Mouse (Mus musculus) myocyte (in vitro differentiated cells): Measurements from ENCODE around the gene Pax6. TPM values are rescaled to one million over a fixed set of nuclear protein-coding genes. Genes with fewer than 3 reads are reported as not detected.

Experiments
- H3K27me3 ChIP-seq: one replicate; pipeline ENCODE4 v1.6.1; 2011; ENCODE audit not compliant: control insufficient read depth, insufficient read depth, insufficient read length
- H3K36me3 ChIP-seq: one replicate; pipeline ENCODE4 v1.6.1; 2011; ENCODE audit not compliant: control insufficient read depth, insufficient read depth
- H3K4me2 ChIP-seq: one replicate; pipeline ENCODE4 v1.6.1; 2011; ENCODE audit warnings: low read depth, control low read depth
- H3K4me3 ChIP-seq: one replicate; pipeline ENCODE4 v1.5.1; 2011; ENCODE audit warnings: mild to moderate bottlenecking, control low read depth, moderate library complexity
- H3K79me2 ChIP-seq: one replicate; pipeline ENCODE4 v1.6.1; 2011; ENCODE audit not compliant: control insufficient read depth, insufficient read depth
- H3ac ChIP-seq: one replicate; pipeline ENCODE4 v1.6.1; 2011; ENCODE audit not compliant: control insufficient read depth, insufficient read length
- CEBPB ChIP-seq: IDR thresholded peaks from 2 replicates; pipeline ENCODE4 v1.6.1; 2011; ENCODE audit warnings: mild to moderate bottlenecking, moderate library complexity; ENCODE audit not compliant: poor library complexity, insufficient read depth, severe bottlenecking
- E2F4 ChIP-seq: IDR thresholded peaks from one replicate; pipeline ENCODE4 v1.6.1; 2011; ENCODE audit warnings: mild to moderate bottlenecking, control low read depth, moderate library complexity; ENCODE audit not compliant: insufficient read depth
- MAX ChIP-seq: IDR thresholded peaks from one replicate; pipeline ENCODE4 v1.6.1; 2011; ENCODE audit warnings: low read depth, mild to moderate bottlenecking, control low read depth
- MYOD1 ChIP-seq, 3 experiments: IDR thresholded peaks; one replicate each; pipeline ENCODE4 v1.6.1; 2011; ENCODE audit warnings: control low read depth in 2 of 3, low read depth in 2 of 3, mild to moderate bottlenecking in 2 of 3, moderate library complexity in 1 of 3; ENCODE audit not compliant: insufficient read length in 2 of 3, control insufficient read depth in 1 of 3
- MYOG ChIP-seq, 3 experiments: IDR thresholded peaks; one replicate each; pipeline ENCODE4 v1.6.1; 2011; ENCODE audit warnings: control low read depth in 2 of 3, low read depth in 2 of 3, mild to moderate bottlenecking in 2 of 3; ENCODE audit not compliant: insufficient read length in 2 of 3, control insufficient read depth in 1 of 3, insufficient read depth in 1 of 3
- POLR2A ChIP-seq: IDR thresholded peaks from one replicate; pipeline ENCODE4 v1.6.1; 2011; ENCODE audit warnings: low read depth, mild to moderate bottlenecking, control low read depth, moderate library complexity; ENCODE audit not compliant: insufficient read length
- POLR2AphosphoS2 ChIP-seq: IDR thresholded peaks from one replicate; pipeline ENCODE4 v1.6.1; 2011; ENCODE audit warnings: low read depth, control low read depth; ENCODE audit not compliant: insufficient read length
- REST ChIP-seq: IDR thresholded peaks from one replicate; pipeline ENCODE4 v1.6.1; 2011; ENCODE audit warnings: mild to moderate bottlenecking, control low read depth, moderate library complexity; ENCODE audit not compliant: insufficient read depth, insufficient read length
- SRF ChIP-seq: IDR thresholded peaks from one replicate; pipeline ENCODE4 v1.6.1; 2011; ENCODE audit warnings: low read depth; ENCODE audit not compliant: control insufficient read depth, insufficient read length
- TCF12 ChIP-seq: IDR thresholded peaks from one replicate; pipeline ENCODE4 v1.6.1; 2011; ENCODE audit warnings: mild to moderate bottlenecking, control low read depth; ENCODE audit not compliant: poor library complexity, insufficient read depth, severe bottlenecking
- TCF3 ChIP-seq: IDR thresholded peaks from one replicate; pipeline ENCODE4 v1.6.1; 2011; ENCODE audit warnings: low read depth, control low read depth; ENCODE audit not compliant: insufficient read length
- USF1 ChIP-seq: IDR thresholded peaks from one replicate; pipeline ENCODE4 v1.6.1; 2011; ENCODE audit warnings: low read depth, mild to moderate bottlenecking, control low read depth, moderate library complexity
- polyA plus RNA-seq: library from polyadenylated mRNA; unstranded; fragments of >200 nt; fragmentation: generic; extraction: Trizol; gene quantifications from one replicate; pipeline ENCODE4 v1.2.1, GENCODE M21; 2012; ENCODE audit warnings: missing spikeins

Pax6 gene
- polyA plus RNA-seq, 1 experiment: 0.37 TPM

DNA sequence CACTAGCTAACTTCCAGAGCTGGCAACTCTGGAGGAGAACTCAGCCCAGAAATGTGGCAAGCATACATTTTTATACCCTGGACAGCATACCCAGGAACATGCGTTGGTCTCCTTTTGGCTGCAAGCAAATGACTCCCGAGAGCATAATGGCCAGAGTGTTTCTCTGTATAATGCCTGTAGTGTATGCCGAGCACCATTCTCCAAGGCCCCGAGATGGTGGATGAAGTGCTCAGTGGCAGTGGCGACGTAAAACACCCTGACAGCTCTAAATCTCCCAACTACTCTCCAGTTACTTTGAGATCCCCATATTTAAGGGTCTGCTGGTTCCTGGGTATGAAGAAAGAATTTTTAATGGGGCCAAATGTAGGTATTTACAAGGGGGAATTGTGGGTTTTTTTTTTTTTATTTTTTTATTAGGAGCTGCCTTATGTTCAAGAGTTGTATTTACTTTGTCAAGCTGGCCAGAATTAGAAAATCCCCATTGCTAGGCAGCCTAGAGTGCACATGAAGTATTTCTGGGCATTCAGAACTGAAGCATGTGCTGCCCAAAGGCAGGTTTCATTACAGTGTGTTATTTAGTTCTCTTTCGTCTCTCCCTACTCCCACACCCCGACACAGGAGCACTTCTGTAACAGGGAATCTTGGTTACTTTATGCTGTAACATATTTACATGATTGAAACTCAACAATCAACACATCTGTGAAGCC, 46.9 kb downstream of the Pax6 start:
- no peaks in the 10 kb centered on the region for H3K79me2 ChIP-seq
- H3K36me3 ChIP-seq: no peaks in the 10 kb centered on the region
- no peak overlapping the region for H3K4me2 ChIP-seq
- H3K27me3 ChIP-seq: no peaks in the 10 kb centered on the region
- H3K4me3 ChIP-seq: no peak overlapping the region
- no peak overlapping the region for H3ac ChIP-seq
- TF ChIP-seq POLR2AphosphoS2: no peak
- TF ChIP-seq REST: no peak
- TF ChIP-seq MYOG (IDR thresholded peaks at IDR 0.05; ENCODE audit: control insufficient read depth in 1 of 3, insufficient read depth in 1 of 3, insufficient read length in 2 of 3, low read depth in 2 of 3): no peak
- TF ChIP-seq TCF3: no peak
- no peak for TF ChIP-seq MYOD1 (IDR thresholded peaks at IDR 0.05; ENCODE audit: control insufficient read depth in 1 of 3, insufficient read length in 2 of 3, low read depth in 2 of 3)
- TF ChIP-seq SRF: no peak
- no peak for TF ChIP-seq CEBPB
- TF ChIP-seq POLR2A: no peak
- no peak for TF ChIP-seq TCF12
- no peak for TF ChIP-seq MAX
- no peak for TF ChIP-seq E2F4
- TF ChIP-seq USF1: no peak

DNA sequence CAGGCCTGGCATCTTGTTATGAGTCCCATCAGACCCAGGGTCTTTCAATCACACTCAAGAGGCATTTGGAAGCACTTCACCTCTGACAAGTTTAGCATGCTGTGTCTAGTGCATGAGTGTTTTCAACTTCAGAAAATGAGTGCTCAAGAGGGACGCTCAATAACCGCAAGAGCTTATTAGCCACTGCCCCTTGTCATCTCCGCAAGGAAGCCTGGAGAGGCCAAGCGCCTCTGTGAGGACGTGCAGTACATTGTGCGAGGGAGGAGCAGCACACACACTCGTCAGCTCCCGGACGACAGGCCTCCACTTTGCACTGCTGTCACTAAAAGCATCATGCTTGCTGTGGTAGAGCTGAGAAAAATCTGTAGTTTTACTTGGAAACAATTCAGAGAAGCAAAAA, 58.0 kb downstream of the Pax6 start:
- Histone ChIP-seq H3K4me2 (no peak overlapping the region), H3K36me3 (no peaks in the 10 kb centered on the region), H3K4me3 (no peak overlapping the region), H3K79me2 (no peaks in the 10 kb centered on the region), H3ac (no peak overlapping the region), H3K27me3 (no peaks in the 10 kb centered on the region)
- TF ChIP-seq SRF (no peak), CEBPB (no peak), E2F4 (no peak), TCF3 (no peak), USF1 (no peak), MAX (no peak), TCF12 (no peak), REST (no peak), MYOD1 (IDR thresholded peaks at IDR 0.05; ENCODE audit: control insufficient read depth in 1 of 3, insufficient read length in 2 of 3, low read depth in 2 of 3) (no peak), POLR2A (no peak), POLR2AphosphoS2 (no peak), MYOG (IDR thresholded peaks at IDR 0.05; ENCODE audit: control insufficient read depth in 1 of 3, insufficient read depth in 1 of 3, insufficient read length in 2 of 3, low read depth in 2 of 3) (no peak)

DNA sequence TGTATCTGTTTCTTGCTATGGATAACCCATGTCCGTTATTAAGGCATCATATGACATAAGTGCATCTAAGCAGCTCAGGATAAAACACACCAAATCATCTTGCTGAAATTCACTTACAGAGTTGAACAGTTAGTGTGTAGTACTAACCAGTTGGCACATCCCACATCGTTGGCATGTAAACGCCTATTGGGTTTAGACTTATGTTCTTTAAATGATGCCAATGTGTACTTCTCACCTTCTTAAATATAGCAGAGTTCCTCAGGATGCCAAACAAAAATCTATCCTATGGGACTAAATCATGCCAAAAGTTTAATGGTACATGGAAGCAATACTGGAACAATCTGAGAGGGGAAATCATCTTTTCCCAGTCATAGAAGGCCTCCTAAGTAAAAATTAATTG, 62.0 kb downstream of the Pax6 start:
- Histone ChIP-seq H3K4me3 (no peak overlapping the region), H3K79me2 (no peaks in the 10 kb centered on the region), H3K36me3 (no peaks in the 10 kb centered on the region), H3K27me3 (no peaks in the 10 kb centered on the region), H3ac (no peak overlapping the region), H3K4me2 (no peak overlapping the region)
- TF ChIP-seq CEBPB (no peak), MYOD1 (IDR thresholded peaks at IDR 0.05; ENCODE audit: control insufficient read depth in 1 of 3, insufficient read length in 2 of 3, low read depth in 2 of 3) (no peak), TCF3 (no peak), TCF12 (no peak), E2F4 (no peak), REST (no peak), MYOG (IDR thresholded peaks at IDR 0.05; ENCODE audit: control insufficient read depth in 1 of 3, insufficient read depth in 1 of 3, insufficient read length in 2 of 3, low read depth in 2 of 3) (no peak), POLR2A (no peak), SRF (no peak), MAX (no peak), USF1 (no peak), POLR2AphosphoS2 (no peak)

DNA sequence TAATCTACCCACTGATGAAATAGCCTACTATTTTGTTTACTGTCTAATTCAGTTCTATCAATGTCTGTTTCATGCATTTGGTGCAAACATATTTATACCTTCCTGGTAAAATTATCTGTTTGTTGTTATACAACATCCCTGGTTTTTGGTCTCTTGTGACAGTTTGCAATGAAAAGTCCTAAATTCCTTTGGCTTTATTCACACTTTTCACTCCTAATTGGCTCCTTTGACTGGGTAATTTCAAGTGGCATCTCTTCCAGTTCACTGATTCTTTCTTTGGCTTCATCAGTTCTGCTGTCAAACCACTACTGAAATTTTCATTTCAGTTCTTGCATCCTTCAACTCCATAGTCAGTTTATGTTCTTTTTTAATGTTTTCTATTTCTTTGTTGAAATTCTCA, 67.5 kb downstream of the Pax6 start:
- Histone ChIP-seq H3K4me3 (no peak overlapping the region), H3K4me2 (no peak overlapping the region), H3ac (no peak overlapping the region), H3K36me3 (no peaks in the 10 kb centered on the region), H3K79me2 (no peaks in the 10 kb centered on the region), H3K27me3 (no peaks in the 10 kb centered on the region)
- TF ChIP-seq E2F4 (no peak), POLR2A (no peak), MYOG (IDR thresholded peaks at IDR 0.05; ENCODE audit: control insufficient read depth in 1 of 3, insufficient read depth in 1 of 3, insufficient read length in 2 of 3, low read depth in 2 of 3) (no peak), MYOD1 (IDR thresholded peaks at IDR 0.05; ENCODE audit: control insufficient read depth in 1 of 3, insufficient read length in 2 of 3, low read depth in 2 of 3) (no peak), POLR2AphosphoS2 (no peak), SRF (no peak), USF1 (no peak), TCF12 (no peak), TCF3 (no peak), MAX (no peak), REST (no peak), CEBPB (no peak)

DNA sequence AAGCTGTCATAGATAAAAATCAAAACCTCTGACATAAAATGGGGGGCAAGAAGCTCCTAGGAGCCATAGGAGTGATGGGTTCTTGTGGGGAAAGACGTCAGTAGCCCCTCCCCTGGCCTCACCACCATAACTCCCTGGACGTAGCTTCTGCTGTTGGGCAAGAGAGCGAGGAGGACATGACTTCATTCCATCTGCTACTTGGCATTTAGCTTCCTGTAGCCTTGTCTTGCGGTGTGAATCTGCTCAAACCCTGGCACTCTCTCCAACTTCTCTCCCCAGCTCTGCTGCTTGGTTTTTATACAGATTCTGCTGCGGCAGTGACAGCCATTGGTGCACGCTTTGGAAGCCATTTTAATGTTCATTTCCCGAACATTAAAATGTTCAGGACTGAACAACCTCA, 78.2 kb downstream of the Pax6 start:
- Histone ChIP-seq H3ac (no peak overlapping the region), H3K4me3 (no peak overlapping the region), H3K4me2 (no peak overlapping the region), H3K79me2 (no peaks in the 10 kb centered on the region), H3K36me3 (no peaks in the 10 kb centered on the region), H3K27me3 (no peaks in the 10 kb centered on the region)
- TF ChIP-seq MAX (no peak), TCF3 (no peak), SRF (no peak), TCF12 (no peak), POLR2A (no peak), MYOD1 (IDR thresholded peaks at IDR 0.05; ENCODE audit: control insufficient read depth in 1 of 3, insufficient read length in 2 of 3, low read depth in 2 of 3) (no peak)
